Mouse (Mus musculus): ENCODE data around the gene Naa16.

- TF ChIP-seq CTCF (IDR thresholded peaks at IDR 0.05; ENCODE audit: extremely low read depth, insufficient read depth, insufficient read length, insufficient replicate concordance) = no peak
- TF ChIP-seq POLR2A (IDR thresholded peaks at IDR 0.05; ENCODE audit: low read depth, low read length) = no peak
Measured at GRCm38 (mm10) chr14:79294950-79295349, 95.6 kb downstream of the Naa16 start.

All from spleen, adult 2 months (tissue).